Mouse (Mus musculus) heart, postnatal 4 days (tissue): ENCODE data around the gene Vegfd. TPM values are rescaled to one million over a fixed set of nuclear protein-coding genes. Genes with fewer than 3 reads are reported as not detected.

Source experiments
- DNase-seq: peaks from one replicate; pipeline ENCODE4 v3.0.0; 2021
- total RNA-seq, 2 experiments: library from RNA; stranded (reverse); gene quantifications; 2 replicates each; pipeline ENCODE4 v1.2.3; 2021

Vegfd gene
- total RNA-seq, result 1 to 10 TPM; 5.3 to 5.7 TPM

DNA sequence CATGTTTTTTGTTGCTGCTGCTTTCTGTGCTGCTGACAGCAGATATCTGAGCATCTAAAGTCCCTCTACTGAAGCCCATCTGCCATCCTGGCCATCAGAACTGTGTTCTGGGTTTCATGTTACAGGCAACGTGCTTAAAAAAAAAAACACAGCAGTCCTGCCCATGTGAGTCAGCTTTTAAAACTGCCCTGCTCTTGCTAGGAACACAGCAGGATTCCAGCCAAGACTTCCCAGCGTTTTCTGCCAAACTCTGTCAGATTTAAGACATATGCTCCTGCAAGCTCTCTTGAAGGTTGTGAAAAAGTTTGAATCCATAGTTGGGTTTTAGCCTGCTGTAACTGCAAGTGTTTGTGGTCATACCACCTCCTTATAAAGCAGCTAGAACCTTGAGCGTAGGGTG, at the start of gene Vegfd:
Gene Vegfd, plus strand, starts transcription at position 298 of the 400 bp plus-strand sequence.
- DNase-seq, result peak; percentile 54

DNA sequence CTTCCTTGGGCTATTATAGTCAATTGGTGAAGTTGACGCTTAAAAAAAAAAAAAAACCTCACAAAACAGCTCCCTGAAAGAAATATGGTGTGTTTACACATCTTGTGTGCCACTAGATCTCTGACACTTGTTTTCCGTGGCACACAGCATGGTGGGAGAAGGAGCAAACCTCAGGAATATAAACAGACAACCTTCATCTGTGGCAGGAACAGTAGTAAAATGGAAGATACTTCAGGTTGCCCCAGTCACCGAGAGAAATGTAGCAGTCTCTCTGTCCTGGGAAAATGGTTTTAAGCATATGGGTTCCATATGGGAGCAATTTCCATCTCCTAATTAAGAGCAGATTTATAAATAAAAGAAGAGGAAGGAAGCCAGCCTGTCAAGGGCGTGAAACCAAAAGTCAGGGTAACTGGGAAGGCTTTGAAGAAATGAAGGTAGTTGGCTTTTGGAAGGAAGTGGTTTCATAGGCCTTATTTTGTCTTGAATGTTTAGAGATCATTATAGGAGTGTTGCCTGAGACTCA, 49.7 kb upstream of the Vegfd start:
- DNase-seq, result no peak

DNA sequence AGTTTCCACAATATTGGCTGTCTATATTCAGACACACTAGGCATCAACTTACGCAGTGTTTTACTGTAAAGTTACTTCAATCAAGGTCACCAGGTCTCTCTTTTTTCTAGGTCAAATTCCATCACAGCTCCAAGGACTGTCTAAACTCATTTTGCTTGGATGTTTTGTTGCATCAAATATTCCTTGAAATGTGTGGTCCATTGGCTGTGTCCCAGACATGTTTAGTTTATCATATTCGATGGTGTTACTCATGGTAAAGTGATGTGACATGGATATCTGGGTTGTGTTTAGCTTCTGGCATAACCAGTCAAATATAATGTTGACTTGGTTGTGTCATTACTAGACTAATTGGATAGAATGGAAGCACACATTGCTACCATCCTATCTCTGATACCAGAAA, 42.8 kb upstream of the Vegfd start:
- no peak for DNase-seq

DNA sequence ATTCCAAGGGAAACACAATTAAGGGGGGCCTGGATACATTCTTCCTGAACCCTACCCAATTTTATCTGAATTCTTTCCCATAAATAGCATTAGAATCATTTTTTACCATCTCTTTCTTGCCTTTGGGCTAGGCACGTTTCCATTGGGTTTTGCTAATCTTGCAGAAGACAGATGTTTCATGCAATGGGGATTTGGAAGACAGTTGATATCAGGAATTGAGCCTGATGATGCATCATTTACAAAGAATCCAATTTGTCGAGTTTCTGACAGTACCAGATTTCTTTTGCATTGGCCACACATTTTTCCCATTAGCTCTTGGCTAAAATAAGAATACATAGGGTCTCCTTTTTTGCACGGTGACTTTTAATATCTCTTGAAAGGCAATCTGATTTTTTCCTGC, 42.4 kb upstream of the Vegfd start:
- no peak for DNase-seq

DNA sequence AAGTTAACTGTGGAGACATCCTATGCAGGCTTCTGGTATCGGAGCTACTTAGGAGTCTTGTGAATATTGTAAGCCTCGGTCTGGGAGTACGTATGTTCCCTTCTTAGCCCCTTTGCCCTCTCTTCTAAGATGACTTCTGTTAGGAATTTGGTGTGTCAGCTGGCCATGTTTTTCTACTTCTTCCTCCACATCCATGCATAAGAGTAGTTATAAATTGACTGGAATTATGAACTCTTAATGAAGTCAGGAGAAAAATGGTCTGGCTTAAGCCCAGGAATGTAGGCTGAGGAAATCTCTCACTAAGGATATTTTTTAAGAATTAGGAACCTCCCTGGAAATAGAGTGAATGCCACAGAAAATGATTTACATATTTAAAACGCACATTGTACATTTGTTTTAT, 34.6 kb upstream of the Vegfd start:
- DNase-seq, result no peak

DNA sequence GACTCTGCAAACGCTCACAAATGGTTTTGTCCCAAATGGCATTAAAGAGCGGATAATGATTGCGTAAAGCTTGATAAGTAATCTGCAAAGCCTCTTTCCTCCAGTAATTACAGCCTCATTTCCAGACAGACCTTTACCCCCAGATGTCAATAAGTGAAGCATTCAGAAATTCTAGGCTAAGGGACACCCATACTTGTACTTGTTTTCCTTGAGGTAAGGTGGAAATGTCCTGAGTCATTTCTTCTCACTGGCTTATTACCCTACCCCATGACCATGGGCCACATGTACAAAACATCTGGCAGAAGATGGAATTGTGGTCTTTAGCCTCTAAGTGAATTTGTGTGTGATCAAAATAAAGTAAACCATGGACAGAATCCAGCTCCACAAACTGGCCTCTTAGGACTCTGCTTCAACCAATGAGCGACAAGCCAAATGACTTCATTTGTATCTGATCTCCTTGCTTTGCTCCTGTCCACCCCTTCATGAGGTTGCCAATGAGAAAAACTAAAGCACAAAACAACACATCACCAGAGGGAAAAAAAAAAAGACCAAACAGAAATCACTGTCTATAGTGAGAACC, 27.7 kb upstream of the Vegfd start:
- no peak for DNase-seq

DNA sequence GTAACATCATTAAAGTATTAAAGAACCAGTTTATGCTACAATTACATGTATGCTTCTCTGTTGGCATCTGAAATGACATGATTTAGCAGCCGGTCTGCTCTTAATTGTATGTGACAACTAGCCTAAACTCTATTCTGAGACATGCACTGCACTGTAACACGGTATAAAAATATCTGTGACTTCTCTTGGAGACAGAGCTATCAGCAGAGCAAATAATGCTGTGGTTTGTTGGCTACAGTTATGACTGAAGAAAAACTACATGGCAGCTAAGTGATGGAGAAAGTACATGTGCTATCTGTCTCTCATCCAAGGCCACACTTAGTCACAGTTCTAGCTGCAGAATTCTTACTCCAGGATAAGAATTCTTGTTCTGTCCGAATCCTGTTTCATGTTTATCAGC, 24.2 kb upstream of the Vegfd start:
- no peak for DNase-seq

DNA sequence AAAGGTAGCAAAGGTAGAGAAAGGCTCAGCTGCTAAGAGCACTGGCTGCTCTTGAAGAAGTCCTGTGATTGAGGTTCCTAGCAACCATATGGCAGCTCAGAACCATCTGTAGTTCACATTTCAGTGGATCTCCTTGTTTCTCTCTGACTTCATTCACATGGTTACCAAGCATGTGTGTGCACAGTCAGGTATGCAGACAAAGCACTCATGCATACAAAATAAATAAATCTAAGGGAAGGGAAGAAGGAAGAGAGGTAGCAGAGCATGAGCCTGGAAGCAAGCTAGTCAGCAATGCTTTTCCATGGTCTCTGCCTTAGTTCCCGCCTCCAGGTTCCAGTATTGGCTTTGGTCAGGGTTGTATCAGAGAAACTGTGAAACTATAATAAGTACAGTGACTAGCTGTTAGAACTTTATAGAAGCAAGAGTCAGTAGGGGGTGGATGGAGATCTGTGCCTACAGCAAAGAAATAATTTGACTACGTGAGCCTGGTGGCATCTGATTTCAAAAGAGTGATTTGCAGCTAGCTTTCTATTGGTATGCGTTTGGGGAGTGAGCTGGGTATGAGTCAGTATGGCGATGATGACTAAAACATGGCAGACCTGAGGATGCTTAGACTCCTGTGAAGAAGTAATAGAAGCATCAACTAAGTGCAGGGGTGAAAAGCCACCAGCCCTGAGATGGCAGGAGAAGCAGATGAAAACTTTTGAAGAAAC, 7.9 kb upstream of the Vegfd start:
- DNase-seq, result no peak

DNA sequence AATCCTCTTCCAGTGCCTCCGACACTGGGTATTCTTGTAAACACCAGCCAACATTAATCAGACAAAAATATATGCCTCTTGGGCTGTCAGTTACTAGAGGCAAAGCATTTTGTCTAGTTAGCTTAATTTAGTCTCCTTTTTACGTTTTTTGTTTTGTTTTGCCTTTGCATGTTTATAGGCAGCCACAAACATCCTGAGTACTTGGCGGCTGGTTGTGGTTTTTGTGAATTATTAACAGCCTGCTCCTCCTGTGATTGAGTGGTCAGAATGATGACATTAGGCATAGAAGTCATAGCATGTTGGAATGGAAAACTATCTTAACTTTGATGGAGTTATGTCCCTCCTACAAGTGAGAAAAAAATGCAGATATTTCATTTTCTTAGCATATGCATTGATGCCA, 2.6 kb upstream of the Vegfd start:
- no peak for DNase-seq

DNA sequence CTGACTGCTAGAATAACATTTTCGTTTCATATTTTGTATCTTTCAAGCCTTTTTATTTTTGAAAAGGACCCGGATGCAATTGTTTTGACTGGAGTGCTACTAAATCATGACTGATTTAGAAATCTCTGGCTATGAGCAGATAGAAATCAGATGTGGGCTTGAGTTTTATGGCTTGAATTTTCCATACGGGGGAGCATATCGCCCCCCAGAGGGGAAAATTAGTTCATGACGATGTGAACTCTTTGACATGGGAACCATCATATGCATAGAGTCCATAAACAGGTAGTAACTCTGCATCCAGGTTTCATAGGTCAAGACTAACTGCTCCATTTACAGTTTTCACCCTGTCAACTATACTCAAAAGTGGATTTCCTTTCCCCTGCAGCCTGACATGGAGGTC, 1.4 kb downstream of the Vegfd start:
- no peak for DNase-seq

DNA sequence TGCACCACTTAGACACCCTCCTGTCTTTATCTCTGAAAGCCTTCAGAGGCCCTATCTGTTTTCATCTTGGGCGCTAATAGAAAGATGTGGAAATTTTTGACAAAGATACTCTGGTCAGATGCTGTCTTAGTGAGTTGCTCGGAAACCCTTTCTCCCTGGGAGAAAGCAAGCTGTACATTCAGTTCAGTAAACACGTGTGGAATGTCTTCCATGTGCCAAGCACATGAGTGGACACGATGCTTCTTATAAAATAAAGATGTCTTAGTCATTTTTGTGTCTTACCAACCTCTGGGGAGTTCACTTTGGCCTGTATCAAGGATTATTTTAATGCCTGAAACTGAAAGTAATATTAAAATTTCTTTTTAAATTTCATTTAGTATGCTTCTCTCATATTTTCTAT, 6.5 kb downstream of the Vegfd start:
- DNase-seq, result no peak

DNA sequence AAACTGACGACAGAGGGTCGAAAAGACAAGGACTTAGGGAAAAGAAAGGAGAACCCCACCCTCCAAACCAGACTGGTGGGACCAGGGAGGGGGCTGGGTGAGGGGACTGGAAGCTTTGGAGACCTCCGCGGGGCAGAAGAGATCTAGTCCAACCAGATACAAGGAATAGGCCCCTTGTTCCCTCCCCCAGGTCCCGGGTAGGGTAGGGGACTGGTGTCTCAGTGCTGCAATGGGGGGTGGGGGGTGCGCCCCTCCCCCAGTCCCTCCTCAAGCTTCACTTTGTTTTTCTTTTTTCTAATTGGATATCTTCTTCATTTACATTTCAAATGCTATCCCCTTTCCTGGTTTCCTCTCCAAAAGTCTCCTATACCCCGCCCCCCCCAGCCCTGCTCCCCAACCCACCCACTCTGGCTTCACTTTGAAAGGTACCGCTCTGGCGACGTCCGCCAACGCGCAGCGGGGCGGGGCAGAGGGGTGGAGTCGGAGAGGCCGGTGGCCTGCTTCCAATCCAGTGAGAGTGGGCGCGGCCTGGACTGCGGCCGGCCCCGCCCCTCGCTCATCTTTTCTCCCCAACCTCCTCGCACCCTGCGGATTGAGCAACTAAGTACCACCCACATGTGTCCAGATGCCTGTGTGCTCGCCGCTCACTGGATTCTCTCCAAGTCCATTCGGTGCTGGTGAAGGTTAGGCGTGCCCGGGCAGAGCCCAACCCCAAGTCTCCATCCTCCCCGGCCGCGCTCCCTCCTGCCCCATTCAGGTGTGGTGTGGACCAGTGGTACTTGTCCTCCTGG, 8.6 kb downstream of the Vegfd start:
- DNase-seq, result peak; percentile 82

DNA sequence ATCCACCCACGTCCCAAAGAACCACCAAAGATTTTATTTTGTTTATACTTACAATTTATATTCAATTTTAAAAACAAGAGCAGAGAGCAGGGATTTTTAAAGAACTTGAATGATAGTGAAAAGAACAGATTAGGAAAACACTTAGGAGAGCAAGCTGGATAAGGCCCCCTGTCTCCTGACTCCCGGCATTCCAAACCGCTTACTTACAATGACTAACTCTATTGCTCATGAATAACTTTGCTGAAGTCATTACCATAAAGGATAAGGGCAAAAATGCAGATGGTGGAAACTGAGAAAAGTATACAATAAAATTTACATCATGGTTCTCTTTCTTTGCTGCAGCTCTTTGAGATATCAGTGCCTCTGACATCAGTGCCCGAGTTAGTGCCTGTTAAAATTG, 20.9 kb downstream of the Vegfd start:
- DNase-seq, result no peak

DNA sequence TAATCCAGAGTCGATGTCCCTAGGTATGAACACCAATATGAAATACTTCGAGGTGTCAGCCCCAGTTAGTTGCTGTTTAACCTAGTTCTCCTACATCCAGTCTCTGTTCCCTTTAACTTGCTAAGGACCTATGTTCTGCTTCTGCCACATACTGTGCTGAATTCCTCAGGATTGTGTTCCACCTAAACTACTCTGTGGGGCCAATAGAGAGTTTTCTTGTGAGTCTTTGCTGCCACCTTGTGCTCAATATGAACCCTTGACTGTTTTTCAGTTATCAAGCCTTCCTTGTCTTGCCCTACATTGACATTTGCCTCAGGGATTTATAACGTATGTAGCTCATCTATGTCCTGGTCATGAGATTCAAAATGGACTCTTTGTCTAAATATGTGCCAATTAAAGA, 25.3 kb downstream of the Vegfd start:
- no peak for DNase-seq

DNA sequence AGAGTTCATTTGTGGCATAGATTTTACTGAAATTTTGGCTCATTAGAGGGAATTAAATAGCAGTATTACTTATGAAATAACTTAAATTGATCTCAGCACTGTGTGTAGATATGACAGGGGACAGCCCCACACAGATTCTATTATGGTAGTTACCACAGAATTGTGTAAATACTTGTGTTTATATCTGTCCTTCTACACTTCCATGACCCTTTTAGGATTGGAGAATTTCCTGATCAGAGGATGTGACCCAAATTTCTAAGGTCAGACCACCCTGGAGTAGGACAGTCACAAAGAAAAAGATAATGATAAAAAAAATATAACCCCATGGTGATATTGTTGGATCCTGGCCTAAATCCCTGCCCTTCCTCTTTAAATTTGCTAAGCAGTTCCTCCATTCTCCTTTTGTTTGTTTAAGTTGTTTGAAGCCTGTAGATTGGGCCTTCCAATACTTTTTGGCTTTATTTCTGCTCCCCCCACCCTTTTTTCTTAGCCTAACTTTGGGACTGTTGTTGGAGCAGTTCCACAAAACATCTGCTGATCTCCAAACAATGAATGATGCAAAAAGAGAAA, 32.0 kb downstream of the Vegfd start:
- no peak for DNase-seq

DNA sequence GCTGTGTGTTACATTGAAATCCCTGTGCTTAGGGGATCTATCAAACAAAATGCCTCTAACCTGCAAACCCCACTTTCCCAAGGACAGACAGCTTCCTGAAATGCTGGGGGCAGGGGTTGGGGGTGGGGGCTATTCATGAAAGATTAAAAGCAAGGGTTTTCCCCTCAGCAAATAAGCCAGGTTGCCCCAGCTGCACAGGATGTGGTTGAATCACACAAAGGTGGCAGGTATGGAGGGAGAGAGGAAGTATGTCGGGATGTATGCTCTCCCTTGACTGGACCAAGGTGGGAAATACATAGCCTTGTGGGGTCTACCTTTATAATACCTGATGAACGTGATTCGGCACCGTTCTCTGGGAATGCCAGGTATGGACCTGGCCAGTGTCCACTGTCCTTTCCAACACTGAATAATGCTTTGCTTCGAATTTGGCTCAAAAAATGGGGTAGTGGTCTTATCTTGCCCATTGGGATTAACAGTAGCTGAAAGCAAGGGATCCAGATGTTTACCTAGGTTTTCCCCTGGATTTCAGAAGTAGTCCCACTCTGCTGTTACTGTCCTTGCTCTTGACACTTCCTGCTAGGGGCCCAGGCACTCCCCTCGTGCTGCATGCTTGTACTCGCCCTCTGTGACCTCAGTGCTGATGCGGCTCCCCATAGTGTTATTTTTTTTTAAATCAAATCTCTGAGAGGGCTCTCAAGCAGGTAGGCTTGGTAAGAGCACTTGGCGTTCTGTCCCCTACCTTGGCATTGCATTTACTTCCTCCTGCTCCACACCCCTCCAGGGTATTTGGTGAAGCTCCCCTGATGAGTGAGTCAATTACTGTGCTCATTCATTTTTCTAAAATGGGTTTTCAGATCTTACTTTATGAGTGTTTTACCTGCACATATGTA, 33.2 kb downstream of the Vegfd start:
- no peak for DNase-seq

DNA sequence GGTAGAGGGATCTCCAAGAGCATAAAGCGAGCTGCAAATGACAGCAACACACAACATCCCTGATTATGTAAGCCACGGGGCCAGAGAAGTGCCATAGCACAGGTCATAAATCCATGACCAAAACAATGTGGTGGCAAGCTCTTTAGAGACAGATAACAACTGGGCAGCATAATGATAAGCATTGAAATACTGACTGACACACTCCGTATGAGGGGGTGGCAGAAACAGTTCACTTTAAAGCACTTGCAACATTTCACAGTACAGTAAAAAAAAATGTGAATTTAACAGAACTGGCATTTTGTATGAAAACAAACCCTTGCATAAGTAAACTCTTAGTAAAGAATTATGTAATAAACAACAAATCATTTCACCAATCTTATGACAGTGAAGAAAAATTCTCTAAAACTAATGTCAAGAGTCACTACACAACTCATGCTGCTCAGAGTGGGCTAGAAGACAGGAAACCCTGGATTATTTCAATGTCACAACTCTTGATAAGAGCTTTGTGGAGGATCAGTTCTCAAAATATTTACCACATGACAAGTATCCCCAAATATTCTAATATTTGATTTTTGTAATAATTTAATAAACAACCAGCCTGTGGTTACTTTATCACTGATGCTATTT, 35.2 kb downstream of the Vegfd start:
- no peak for DNase-seq

DNA sequence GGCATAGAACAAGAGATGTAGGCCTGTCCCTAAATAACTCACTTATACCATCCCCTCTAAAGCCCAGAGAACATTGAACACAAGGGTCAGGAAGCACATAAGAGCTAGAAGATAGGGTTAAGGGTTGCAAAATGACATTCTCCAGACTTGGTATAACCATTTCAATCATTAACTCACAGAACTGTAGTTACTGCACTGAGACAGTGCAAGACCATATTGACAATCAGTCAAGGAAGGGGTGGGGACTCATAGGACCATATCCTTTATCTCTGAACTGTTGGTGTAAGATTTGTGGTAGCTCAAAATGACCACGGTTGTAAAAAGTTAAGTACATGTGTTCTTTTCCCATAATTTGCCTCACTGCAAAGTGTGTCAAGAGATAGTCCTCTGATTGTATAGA, 37.4 kb downstream of the Vegfd start:
- no peak for DNase-seq

DNA sequence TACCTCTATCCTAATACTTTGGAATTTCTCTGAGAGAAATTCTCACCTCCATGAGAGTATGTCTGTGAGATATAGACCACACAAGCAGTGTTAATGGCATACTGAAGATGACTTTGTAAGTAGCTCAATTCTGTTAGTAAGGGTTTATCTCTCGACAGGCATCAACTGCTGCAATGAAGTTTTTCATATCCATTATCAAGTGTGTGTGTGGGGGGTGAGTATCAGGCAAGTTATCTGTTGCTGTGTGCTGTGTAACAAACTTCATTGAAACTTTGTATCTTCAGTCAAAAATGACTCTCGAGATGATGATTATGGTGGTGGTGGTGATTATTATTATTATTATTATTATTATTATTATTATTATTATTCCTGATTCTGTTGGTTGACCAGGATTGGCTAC, 43.6 kb downstream of the Vegfd start:
- DNase-seq, result no peak

DNA sequence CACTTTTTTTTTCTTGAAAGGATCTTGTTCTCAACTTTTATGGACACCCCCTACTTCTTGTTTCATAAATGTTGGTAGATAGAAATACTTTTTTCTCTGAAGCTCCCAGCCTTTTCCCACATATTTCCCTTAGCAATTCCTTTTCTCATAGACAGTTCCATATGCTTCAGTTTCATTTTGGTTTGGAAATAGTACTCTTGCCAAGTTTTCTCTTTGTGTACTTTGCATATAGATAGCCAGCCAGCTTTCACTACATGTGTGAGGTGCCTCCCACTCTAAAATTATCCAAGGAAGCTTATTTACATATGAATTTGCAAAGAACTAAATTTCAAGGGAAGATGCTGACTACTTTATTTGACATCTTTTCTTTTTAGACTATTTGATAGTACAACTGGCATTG, 44.8 kb downstream of the Vegfd start:
- DNase-seq, result no peak

DNA sequence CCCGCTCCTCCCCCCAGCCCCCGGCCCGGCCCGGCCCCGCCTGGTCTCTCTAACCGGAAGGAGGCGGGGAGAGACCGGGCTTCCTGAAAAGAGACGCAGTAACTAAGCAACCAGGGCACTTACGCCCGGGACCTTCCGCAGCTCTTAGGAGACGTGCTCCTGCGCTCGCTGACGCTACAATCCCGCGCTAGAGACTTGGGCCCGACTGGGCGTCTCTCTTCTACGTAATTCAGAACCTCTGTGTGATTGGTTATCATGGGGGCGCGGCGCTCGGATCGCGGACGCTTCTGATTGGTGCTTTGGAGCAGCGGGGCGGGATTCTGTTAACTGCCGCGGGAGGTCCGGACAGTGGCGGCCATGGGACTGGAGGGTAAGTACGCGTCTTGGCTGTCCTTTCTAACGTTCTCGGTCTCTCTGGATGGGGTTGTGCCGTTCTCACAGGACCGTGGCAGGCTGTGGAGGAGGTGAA, 46.3 kb downstream of the Vegfd start, which contains the start of gene Piga:
Gene Piga, plus strand, starts transcription at position 317 of the 469 bp plus-strand sequence.
- peak; percentile 90 for DNase-seq
